Mouse (Mus musculus) liver, embryonic 14.5 days (tissue): ENCODE data around the gene Cd70. TPM values are rescaled to one million over a fixed set of nuclear protein-coding genes. Genes with fewer than 3 reads are reported as not detected.
A peak's percentile ranks its signal among the peaks of the same experiment; 100 is the strongest.

Source experiments
- ATAC-seq: fragments of 200-750 bp; cut with Nextera tagmentation; 2 replicates; pipeline ENCODE4 v1.8.0; 2017; ENCODE audit warnings: moderate number of reproducible peaks, mild to moderate bottlenecking, moderate library complexity; ENCODE audit not compliant: insufficient read depth
- DNase-seq, 3 experiments: peaks; one replicate each; pipeline ENCODE4 v3.0.0-alpha.2; 2012 to 2013; ENCODE audit warnings: low read depth in 3 of 3, low spot score in 3 of 3
- H3K27ac ChIP-seq: fragments of 300-500 bp; sonication (generic); 2 replicates; pipeline ENCODE4 v1.5.1; 2014; ENCODE audit warnings: moderate library complexity, mild to moderate bottlenecking, control low read depth, inconsistent platforms
- H3K27me3 ChIP-seq: fragments of 300-500 bp; sonication (generic); 2 replicates; pipeline ENCODE4 v1.6.1; 2014; ENCODE audit warnings: mild to moderate bottlenecking, low read length, moderate library complexity; ENCODE audit not compliant: control insufficient read depth, insufficient read depth
- H3K36me3 ChIP-seq: fragments of 300-500 bp; sonication (generic); replicated peaks from 2 replicates; pipeline ENCODE4 v1.6.1; 2014; ENCODE audit warnings: low read depth; ENCODE audit not compliant: control insufficient read depth, insufficient read depth
- H3K4me1 ChIP-seq, 2 experiments: fragments of 200-500 bp in 1 of 2; fragments of 300-500 bp in 1 of 2; sonication (generic) in 1 of 2; replicated peaks; 2 replicates each; pipeline ENCODE4 v1.6.1; 2012 to 2014; ENCODE audit warnings: antibody characterized with exemption in 1 of 2, inconsistent platforms in 1 of 2, low read length in 1 of 2; ENCODE audit not compliant: control insufficient read depth in 2 of 2, insufficient read depth in 2 of 2
- H3K4me2 ChIP-seq: fragments of 300-500 bp; sonication (generic); 2 replicates; pipeline ENCODE4 v1.6.1; 2014; ENCODE audit warnings: low read depth, mild to moderate bottlenecking, control low read depth, moderate library complexity
- H3K4me3 ChIP-seq, 2 experiments: fragments of 200-500 bp in 1 of 2; fragments of 300-500 bp in 1 of 2; sonication (generic) in 1 of 2; 2 replicates each; pipeline ENCODE4 v1.5.1; 2012 to 2014; ENCODE audit warnings: low read depth in 2 of 2, low read length in 2 of 2, mild to moderate bottlenecking in 2 of 2, control low read depth in 1 of 2, inconsistent platforms in 1 of 2, moderate library complexity in 1 of 2; ENCODE audit not compliant: insufficient read depth in 1 of 2
- H3K9ac ChIP-seq: fragments of 300-500 bp; sonication (generic); replicated peaks from 2 replicates; pipeline ENCODE4 v1.6.1; 2014; ENCODE audit warnings: mild to moderate bottlenecking, control low read depth, moderate library complexity
- H3K9me3 ChIP-seq: fragments of 300-500 bp; sonication (generic); 2 replicates; pipeline ENCODE4 v1.6.1; 2016; ENCODE audit warnings: low read length, mixed read lengths; ENCODE audit not compliant: control insufficient read depth
- CTCF ChIP-seq: IDR thresholded peaks from 2 replicates; pipeline ENCODE4 v1.5.1; 2016; ENCODE audit warnings: antibody characterized with exemption, low read depth, control low read depth
- EP300 ChIP-seq: IDR thresholded peaks from 2 replicates; pipeline ENCODE4 v1.6.1; 2016; ENCODE audit warnings: antibody characterized with exemption, low read depth
- WGBS: fragments of 180-500 bp; shearing (Covaris S2); extraction: QIAGEN DNeasy Blood & Tissue Kit; methylation state at CpG from one replicate; pipeline ENCODE4 v1.1.7; 2014; ENCODE audit not compliant: insufficient replicate concordance; 5-methylcytosine and 5-hydroxymethylcytosine counted together
- polyA plus RNA-seq, 2 experiments: library from polyadenylated mRNA; depleted of rRNA in 1 of 2; stranded (reverse) in 1 of 2; unstranded in 1 of 2; fragments of >200 nt; fragmentation: Nextera tagmentation in 1 of 2; extraction: Ambion mirVana in 1 of 2; gene quantifications; 2 replicates each; pipeline versions ENCODE4 v1.2.1 to v1.2.3; 2012 to 2014

The Cd70 gene
- polyA plus RNA-seq, 2 experiments, result not detected

DNA sequence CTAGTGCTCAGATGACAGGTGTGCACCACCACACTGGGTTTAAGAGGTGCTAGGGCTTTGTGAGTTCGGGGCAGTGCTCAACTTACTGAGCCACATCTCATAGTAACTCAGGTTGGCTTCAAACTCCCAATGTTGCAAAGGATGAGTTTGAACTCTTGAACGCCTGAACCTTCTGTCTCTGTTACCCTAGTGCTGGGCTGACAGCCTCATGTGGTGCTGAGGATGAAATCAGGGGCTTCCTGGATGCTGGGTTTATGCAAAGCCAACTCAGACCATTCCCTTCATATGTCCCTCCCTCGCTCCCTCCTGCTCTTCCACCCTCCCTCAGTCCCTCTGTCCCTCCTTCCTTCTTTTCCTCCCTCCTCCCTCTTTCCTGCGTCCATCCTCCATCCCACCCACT lies 1.2 kb downstream of the Cd70 start:
- 38% methylated on average over 4 of the region's 4 CpGs for WGBS

DNA sequence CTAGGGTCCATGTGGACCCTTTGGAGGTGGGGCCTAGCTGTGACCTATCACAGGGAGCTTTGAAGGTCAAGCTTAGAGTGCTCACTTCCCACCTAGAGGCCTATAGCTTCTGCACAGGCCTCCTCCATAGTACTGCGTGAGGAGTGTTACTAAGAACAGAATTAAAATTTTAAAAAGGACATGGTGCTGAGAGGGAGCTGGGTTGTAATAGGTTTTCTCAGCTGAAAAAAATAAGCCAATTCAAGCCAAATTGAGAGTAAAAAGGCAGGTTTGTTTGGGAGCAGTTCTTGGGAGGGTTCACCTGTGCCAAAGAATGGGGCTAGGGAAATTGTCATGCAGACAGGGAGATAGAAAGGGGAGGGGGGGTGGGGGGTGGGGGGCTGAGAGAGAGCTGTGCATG lies 4.5 kb downstream of the Cd70 start:
- H3K27me3 ChIP-seq, result peaks cover 27% of the 10 kb centered on the region
- H3K4me1 ChIP-seq, result peaks cover 0 to under 1% of the 10 kb centered on the region in 2 experiments; a peak in 2 of 4 replicates
- TF ChIP-seq CTCF (no peak), EP300 (no peak)
- H3K9ac ChIP-seq, result no peak overlapping the region
- DNase-seq (no peak), ATAC-seq (no peak)
- H3K4me2 ChIP-seq, result no peak overlapping the region
- 62% methylated on average over 1 of the region's 1 CpGs for WGBS
- no peaks in the 10 kb centered on the region for H3K9me3 ChIP-seq
- H3K36me3 ChIP-seq, result no peaks in the 10 kb centered on the region
- no peak overlapping the region for H3K4me3 ChIP-seq
- no peak overlapping the region for H3K27ac ChIP-seq

More for the DNA sequence above, 1.2 kb downstream of the Cd70 start:
- ATAC-seq (no peak), DNase-seq (no peak)
- H3K27ac ChIP-seq, result no peak overlapping the region
- TF ChIP-seq EP300, result no peak
- TF ChIP-seq CTCF, result no peak
- no peak overlapping the region for H3K4me2 ChIP-seq
- no peak overlapping the region for H3K4me3 ChIP-seq
- peaks cover 34% of the 10 kb centered on the region for H3K27me3 ChIP-seq
- no peak overlapping the region for H3K9ac ChIP-seq
- H3K36me3 ChIP-seq, result no peaks in the 10 kb centered on the region
- H3K9me3 ChIP-seq, result no peaks in the 10 kb centered on the region
- no peaks in the 10 kb centered on the region for H3K4me1 ChIP-seq

DNA sequence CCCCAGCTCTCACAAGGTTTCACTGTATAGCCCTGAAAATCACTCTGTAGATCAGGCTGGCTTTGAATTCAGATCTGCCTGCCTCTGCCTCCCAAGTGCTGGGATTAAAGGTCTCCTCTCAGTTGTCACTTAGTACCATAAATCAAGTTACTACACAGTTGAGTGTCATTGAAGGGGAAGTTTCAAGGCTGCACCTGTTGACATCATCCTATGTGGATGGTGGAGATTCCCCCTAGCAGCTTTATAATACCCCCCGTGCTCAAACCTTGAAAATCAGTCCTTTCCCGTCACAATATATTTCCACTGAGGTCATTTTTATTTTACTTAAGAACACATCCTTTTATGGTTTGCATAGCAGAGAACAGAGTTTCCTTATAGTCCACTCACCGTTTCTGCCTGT lies 5.9 kb downstream of the Cd70 start:
- Histone ChIP-seq H3K36me3 (no peaks in the 10 kb centered on the region), H3K4me3 (no peak overlapping the region), H3K9me3 (no peaks in the 10 kb centered on the region), H3K4me1 (peaks cover 2 to 9% of the 10 kb centered on the region in 2 experiments; a peak in 2 of 4 replicates), H3K27me3 (peaks cover 13% of the 10 kb centered on the region), H3K4me2 (no peak overlapping the region), H3K9ac (no peak overlapping the region), H3K27ac (no peak overlapping the region)
- WGBS, result 59% methylated on average over 3 of the region's 3 CpGs
- TF ChIP-seq CTCF (no peak), EP300 (no peak)
- DNase-seq (no peak), ATAC-seq (no peak)

DNA sequence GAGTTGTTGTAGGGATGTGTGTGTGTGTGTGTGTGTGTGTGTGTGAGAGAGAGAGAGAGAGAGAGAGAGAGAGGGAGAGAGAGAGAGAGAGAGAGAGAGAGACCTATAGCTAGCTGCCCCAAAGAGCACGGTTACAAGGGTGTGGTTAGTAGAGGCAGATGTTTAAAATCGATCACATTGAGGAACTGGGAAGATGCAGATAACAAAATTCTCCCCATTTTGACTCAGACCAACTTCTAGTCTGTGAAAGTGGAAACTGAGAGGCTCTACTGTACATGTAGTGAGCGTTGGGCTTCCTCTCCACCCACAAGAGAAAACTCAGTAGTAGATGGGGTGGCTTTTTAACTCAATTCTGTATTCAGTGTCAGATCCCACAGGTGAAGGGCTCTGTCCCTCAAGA lies 9.9 kb downstream of the Cd70 start:
- no peak for DNase-seq
- no peaks in the 10 kb centered on the region for H3K9me3 ChIP-seq
- H3K9ac ChIP-seq, result no peak overlapping the region
- TF ChIP-seq EP300 (peak; percentile 60), CTCF (no peak)
- no peak overlapping the region for H3K4me2 ChIP-seq
- H3K4me3 ChIP-seq, result no peak overlapping the region
- H3K27me3 ChIP-seq, result no peaks in the 10 kb centered on the region; the same call in 1 of the 2 replicates
- peaks cover 2 to 11% of the 10 kb centered on the region in 2 experiments; a peak in 2 of 4 replicates for H3K4me1 ChIP-seq
- ATAC-seq, result peak; percentile 58; the same call in 1 of the 2 replicates
- WGBS, result 19% methylated on average over 3 of the region's 3 CpGs
- no peak overlapping the region for H3K27ac ChIP-seq
- H3K36me3 ChIP-seq, result no peaks in the 10 kb centered on the region

DNA sequence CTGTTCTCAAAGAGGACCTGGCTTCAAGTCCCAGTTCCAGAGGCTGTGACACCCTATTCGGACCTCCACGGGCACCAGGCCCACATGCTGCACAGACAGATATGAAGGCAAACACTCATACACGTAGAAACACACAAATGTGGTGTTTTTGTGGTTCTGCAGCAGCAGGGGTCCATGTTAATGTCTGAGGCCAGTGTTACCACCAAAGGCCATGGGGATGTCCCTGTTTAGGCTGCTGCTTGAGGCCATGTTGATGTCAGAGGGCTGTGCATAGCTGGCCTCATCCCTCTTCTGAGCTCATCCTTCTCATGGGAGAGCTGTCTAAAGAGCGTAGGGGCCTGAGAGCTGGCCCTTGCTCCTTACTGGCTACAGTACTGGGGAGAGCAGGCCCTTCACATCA lies 10.9 kb downstream of the Cd70 start:
- Histone ChIP-seq H3K9ac (no peak overlapping the region), H3K4me2 (no peak overlapping the region), H3K4me1 (peaks cover 2 to 16% of the 10 kb centered on the region in 2 experiments; a peak in 2 of 4 replicates), H3K9me3 (no peaks in the 10 kb centered on the region), H3K27me3 (no peaks in the 10 kb centered on the region), H3K36me3 (no peaks in the 10 kb centered on the region), H3K4me3 (no peak overlapping the region), H3K27ac (no peak overlapping the region)
- 53% methylated on average over 4 of the region's 4 CpGs for WGBS
- DNase-seq (no peak), ATAC-seq (no peak)
- TF ChIP-seq CTCF, result no peak
- no peak for TF ChIP-seq EP300
